Mouse (Mus musculus): ENCODE results near the gene Atad3a. TPM values are rescaled to one million over a fixed set of nuclear protein-coding genes. Genes with fewer than 3 reads are reported as not detected.
"Not testable (repeated sequence)": the region's sequence is repeated elsewhere in the genome, so short reads cannot be mapped to it uniquely, and the experiment has no call there.

Gene Atad3a
- total RNA-seq, 2 experiments from 2014 or later, result 4.6 to 11.9 TPM

GRCm38 (mm10) chr4:155742684-155743083, 18.2 kb downstream of the Atad3a start:
- no peak for ATAC-seq (replicated peaks; ENCODE audit: low FRiP score, poor library complexity, severe bottlenecking)

GRCm38 (mm10) chr4:155740681-155741080, 20.2 kb downstream of the Atad3a start:
- ATAC-seq (replicated peaks; ENCODE audit: low FRiP score, poor library complexity, severe bottlenecking), result not testable (repeated sequence)

- ATAC-seq (replicated peaks; ENCODE audit: low FRiP score, poor library complexity, severe bottlenecking), result no peak
Measured at GRCm38 (mm10) chr4:155739741-155740636, 20.9 kb downstream of the Atad3a start.

- no peak for ATAC-seq (replicated peaks; ENCODE audit: low FRiP score, poor library complexity, severe bottlenecking)
Measured at GRCm38 (mm10) chr4:155739152-155739551, 21.7 kb downstream of the Atad3a start.

GRCm38 (mm10) chr4:155738262-155738661, 22.6 kb downstream of the Atad3a start:
- ATAC-seq (replicated peaks; ENCODE audit: low FRiP score, poor library complexity, severe bottlenecking), result no peak

GRCm38 (mm10) chr4:155736421-155736820, 24.5 kb downstream of the Atad3a start:
- no peak for ATAC-seq (replicated peaks; ENCODE audit: low FRiP score, poor library complexity, severe bottlenecking)

GRCm38 (mm10) chr4:155735788-155736187, 25.1 kb downstream of the Atad3a start:
- no peak for ATAC-seq (replicated peaks; ENCODE audit: low FRiP score, poor library complexity, severe bottlenecking)

- no peak for ATAC-seq (replicated peaks; ENCODE audit: low FRiP score, poor library complexity, severe bottlenecking)
Measured at GRCm38 (mm10) chr4:155734951-155735702, 25.8 kb downstream of the Atad3a start.

- peak; percentile 76 for ATAC-seq (replicated peaks; ENCODE audit: low FRiP score, poor library complexity, severe bottlenecking)
Measured at GRCm38 (mm10) chr4:155734350-155734941, 26.4 kb downstream of the Atad3a start, which contains the start of gene Tmem240. Gene Tmem240, plus strand, starts transcription at chr4:155734800.

- ATAC-seq (replicated peaks; ENCODE audit: low FRiP score, poor library complexity, severe bottlenecking), result no peak
Measured at GRCm38 (mm10) chr4:155733267-155733666, 27.6 kb downstream of the Atad3a start.

DNA sequence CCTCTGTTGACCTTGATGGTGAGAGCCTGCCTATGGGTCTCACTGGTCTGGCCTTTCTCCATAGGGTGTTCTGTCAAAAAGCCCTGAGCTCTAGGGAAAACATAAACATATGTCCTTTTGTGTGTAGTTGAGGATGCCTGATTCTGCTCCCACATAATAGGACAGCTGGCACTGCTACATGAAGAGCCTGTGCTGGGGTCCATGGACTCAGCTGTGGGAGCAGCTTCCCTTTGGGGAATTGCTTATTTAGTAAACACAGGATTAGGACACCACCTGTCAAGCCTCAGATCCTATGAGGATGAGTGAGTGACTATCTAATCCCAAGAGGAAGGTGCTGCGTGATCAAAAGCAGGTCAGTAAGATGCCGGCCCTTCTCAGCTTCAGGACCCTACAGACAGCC, 32.9 kb downstream of the Atad3a start:
- ATAC-seq (replicated peaks; ENCODE audit: low FRiP score, poor library complexity, severe bottlenecking), result no peak

DNA sequence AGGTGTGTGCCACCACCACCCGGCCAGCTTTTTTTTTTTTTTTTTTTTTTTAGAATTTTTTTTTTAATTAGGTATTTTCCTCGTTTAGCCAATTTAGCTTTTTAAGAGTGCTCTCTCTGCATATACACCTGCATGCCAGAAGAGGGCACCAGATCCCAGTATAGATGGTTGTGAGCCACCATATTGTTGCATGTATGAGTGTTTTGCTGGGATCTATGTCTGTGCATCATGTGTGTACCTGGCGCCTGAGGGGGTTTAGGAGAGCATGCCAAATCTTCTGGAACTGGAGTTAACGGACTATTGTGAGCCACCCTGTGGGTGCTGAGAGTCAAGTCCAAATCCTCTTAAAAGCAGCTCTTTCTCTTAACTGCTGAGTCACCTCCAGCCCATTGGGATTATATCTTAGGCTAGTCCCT, 39.2 kb downstream of the Atad3a start:
- peak; percentile 69 for ATAC-seq (replicated peaks; ENCODE audit: low FRiP score, poor library complexity, severe bottlenecking)

DNA sequence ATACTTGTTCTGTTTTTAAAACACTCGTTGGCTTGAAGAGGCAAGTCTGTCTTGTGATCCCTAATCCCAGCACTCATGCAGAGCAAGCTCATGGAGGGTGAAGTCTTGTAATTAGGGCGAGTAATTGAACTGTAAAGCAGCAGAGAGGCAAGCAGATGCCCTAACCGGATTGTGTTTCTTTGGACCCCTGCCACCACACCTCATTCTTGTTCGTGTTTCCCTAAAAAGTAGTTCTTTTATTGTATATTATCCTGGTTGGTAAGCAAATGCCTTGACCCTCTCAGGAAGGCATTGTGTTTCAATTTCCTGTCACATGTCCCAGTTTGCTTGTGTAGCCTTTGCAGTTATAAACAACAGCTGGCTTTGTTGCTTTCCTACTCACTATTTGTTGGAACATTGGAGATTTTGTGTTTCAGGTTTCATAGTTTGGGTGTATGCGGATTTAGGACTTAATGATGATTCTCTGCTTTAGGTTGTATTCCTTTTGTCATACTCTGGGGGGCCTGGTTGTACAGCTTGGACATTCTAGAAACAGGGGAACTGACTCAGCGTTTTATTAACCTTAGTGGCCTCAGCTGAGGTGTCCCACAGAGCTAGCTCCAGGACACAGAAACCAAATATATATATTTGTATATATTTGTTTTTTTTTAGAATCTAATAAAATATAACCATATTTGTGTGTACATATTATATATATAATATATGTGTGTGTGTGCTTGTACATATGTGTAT, 50.2 kb downstream of the Atad3a start:
- no peak for ATAC-seq (replicated peaks; ENCODE audit: low FRiP score, poor library complexity, severe bottlenecking)

DNA sequence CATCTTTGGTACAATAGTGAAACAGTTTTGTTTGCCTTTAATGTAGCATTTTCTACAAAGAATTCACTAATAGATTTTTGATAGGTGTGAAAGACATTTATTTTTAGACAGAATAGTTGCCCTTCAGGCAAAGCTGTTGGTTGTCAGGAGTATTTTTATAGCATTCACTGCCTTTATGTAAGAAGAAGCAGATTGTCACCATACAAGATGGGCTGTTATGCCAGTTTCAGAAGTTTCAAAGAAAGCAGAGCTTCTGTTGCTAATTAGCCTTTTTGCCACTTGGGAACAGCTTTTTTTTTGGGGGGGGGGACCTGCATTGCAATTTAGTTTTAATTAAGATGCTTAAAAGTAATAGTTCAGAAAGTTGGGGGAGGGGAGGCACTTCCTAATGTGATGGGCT, 51.9 kb downstream of the Atad3a start:
- no peak for ATAC-seq (replicated peaks; ENCODE audit: low FRiP score, poor library complexity, severe bottlenecking)

GRCm38 (mm10) chr4:155708582-155708981, 52.3 kb downstream of the Atad3a start:
- ATAC-seq (replicated peaks; ENCODE audit: low FRiP score, poor library complexity, severe bottlenecking), result no peak

DNA sequence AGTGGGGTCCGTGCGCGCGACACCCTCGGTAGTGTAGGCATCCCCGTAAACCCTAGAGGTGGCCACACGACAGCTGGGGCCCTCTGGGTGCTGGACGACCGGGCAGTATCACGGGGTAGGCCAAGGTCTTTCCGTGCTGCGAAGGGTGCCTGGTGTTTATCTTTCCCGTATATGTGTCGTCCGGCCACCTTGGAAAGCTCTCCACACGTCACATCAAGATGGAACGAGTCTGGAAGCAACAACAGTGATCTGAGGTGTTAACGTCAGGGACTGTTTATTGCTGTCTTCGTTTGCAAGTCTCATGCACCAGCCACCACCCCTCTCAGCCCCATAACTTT, 55.3 kb downstream of the Atad3a start:
- ATAC-seq (replicated peaks; ENCODE audit: low FRiP score, poor library complexity, severe bottlenecking), result peak; percentile 56

- ATAC-seq (replicated peaks; ENCODE audit: low FRiP score, poor library complexity, severe bottlenecking), result peak; percentile 88
Measured at GRCm38 (mm10) chr4:155704721-155705591, 55.9 kb downstream of the Atad3a start, which contains the start of gene Ssu72. Gene Ssu72, plus strand, starts transcription at chr4:155704800.

DNA sequence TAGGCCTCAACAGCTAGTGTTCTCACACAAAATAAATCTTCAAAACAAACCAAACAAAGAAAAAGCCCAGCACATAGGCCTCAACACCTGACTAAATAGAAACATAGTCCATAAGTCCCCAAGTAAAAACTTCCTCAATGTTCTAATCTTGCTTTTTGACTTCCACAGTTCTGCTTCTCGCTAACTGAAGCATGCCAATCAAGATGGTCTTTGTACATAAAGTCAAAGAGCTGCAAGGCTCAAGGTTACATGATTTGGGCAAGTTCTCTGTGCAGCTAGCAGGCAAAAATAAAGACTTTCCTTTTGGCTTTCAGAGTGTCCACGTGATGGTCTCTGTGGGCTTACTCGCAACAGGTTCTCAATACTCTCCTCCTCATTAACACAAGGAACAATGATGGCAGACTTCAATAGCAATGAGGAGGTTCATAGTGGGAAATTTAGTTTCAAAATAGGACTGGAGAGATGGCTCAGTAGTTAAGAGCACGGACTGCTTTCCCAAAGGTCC, 57.4 kb downstream of the Atad3a start:
- ATAC-seq (replicated peaks; ENCODE audit: low FRiP score, poor library complexity, severe bottlenecking), result no peak

GRCm38 (mm10) chr4:155700425-155700824, 60.5 kb downstream of the Atad3a start:
- no peak for ATAC-seq (replicated peaks; ENCODE audit: low FRiP score, poor library complexity, severe bottlenecking)
